9 mouse cellular contexts compared by ENCODE assay signal in genomic region chr11:118906824-118907470, GRCm38 (mm10). TPM values are rescaled to one million over a fixed set of nuclear protein-coding genes. Genes with fewer than 3 reads are reported as not detected.
DNase-seq lines count a peak whose midpoint lies in the region; ATAC-seq and TF ChIP-seq lines count a peak whose summit lies in the region.
"Had no signal": no experiment of that assay in that cellular context is flagged by ENCODE, and none has a peak within 500 bp of the region (broad histone marks: within the 10 kb centered on the region; RNA-seq: fewer than 3 reads in every experiment).

No protein-coding gene starts in this region.

- peaks cover 6% of the 10 kb centered on the region; the same call in 1 of the 2 replicates for H3K4me1 ChIP-seq in stomach, embryonic 14.5 days (ENCODE audit: control insufficient read depth, insufficient read depth, low read length)
- no peaks in the 10 kb centered on the region for H3K4me1 ChIP-seq in stomach, postnatal 0 days (replicated peaks; ENCODE audit: control insufficient read depth, insufficient read depth)
- H3K4me1 ChIP-seq in forebrain, embryonic 15.5 days: peaks cover 46% of the 10 kb centered on the region
- H3K4me1 ChIP-seq in limb, embryonic 12.5 days (replicated peaks): peaks cover 51% of the 10 kb centered on the region
- peaks cover 9% of the 10 kb centered on the region for H3K4me1 ChIP-seq in stomach, embryonic 15.5 days

- H3K4me3 ChIP-seq in stomach, embryonic 14.5 days (ENCODE audit: low read depth, low read length): peak overlapping the region; percentile 5; the same call in 1 of the 2 replicates
- no peak overlapping the region for H3K4me3 ChIP-seq in stomach, postnatal 0 days (ENCODE audit: low read depth, low read length)
- peak overlapping the region; percentile 80 for H3K4me3 ChIP-seq in forebrain, embryonic 15.5 days
- H3K4me3 ChIP-seq in limb, embryonic 12.5 days (replicated peaks): peak overlapping the region; percentile 60
- no peak overlapping the region for H3K4me3 ChIP-seq in stomach, embryonic 15.5 days (replicated peaks)

- H3K9me3 ChIP-seq in stomach, embryonic 14.5 days (ENCODE audit: control insufficient read depth, low read depth, low read length): no peaks in the 10 kb centered on the region
- no peaks in the 10 kb centered on the region for H3K9me3 ChIP-seq in stomach, postnatal 0 days (ENCODE audit: control insufficient read depth, low read length)
- no peaks in the 10 kb centered on the region for H3K9me3 ChIP-seq in forebrain, embryonic 15.5 days
- no peaks in the 10 kb centered on the region for H3K9me3 ChIP-seq in limb, embryonic 12.5 days
- no peaks in the 10 kb centered on the region for H3K9me3 ChIP-seq in stomach, embryonic 15.5 days

- no peaks in the 10 kb centered on the region for H3K36me3 ChIP-seq in stomach, embryonic 14.5 days (ENCODE audit: control insufficient read depth, insufficient read depth, low read length)
- H3K36me3 ChIP-seq in stomach, postnatal 0 days (ENCODE audit: control insufficient read depth, insufficient read depth, low read length): no peaks in the 10 kb centered on the region
- H3K36me3 ChIP-seq in forebrain, embryonic 15.5 days: no peaks in the 10 kb centered on the region
- no peaks in the 10 kb centered on the region for H3K36me3 ChIP-seq in limb, embryonic 12.5 days
- no peaks in the 10 kb centered on the region for H3K36me3 ChIP-seq in stomach, embryonic 15.5 days

- no peak overlapping the region for H3K4me2 ChIP-seq in stomach, embryonic 14.5 days (replicated peaks; ENCODE audit: low read depth, low read length)
- H3K4me2 ChIP-seq in stomach, postnatal 0 days (replicated peaks; ENCODE audit: low read depth): no peak overlapping the region
- H3K4me2 ChIP-seq in forebrain, embryonic 15.5 days (replicated peaks): peak overlapping the region; percentile 85
- H3K4me2 ChIP-seq in limb, embryonic 12.5 days: peak overlapping the region; percentile 100
- peak overlapping the region; percentile 16; the same call in 1 of the 2 replicates for H3K4me2 ChIP-seq in stomach, embryonic 15.5 days

- no peak for DNase-seq in stomach, postnatal 0 days (ENCODE audit: low spot score)
- no peak for DNase-seq in lung, postnatal 36 days
- DNase-seq in frontal cortex, postnatal 36 days (ENCODE audit: low spot score in 2 of 2): no peak
- DNase-seq: adrenal gland, postnatal 14 days had no signal

- no peak overlapping the region for H3K27ac ChIP-seq in stomach, embryonic 14.5 days (ENCODE audit: low read length)
- no peak overlapping the region for H3K27ac ChIP-seq in stomach, postnatal 0 days (replicated peaks)
- H3K27ac ChIP-seq in forebrain, embryonic 15.5 days (replicated peaks): peak overlapping the region; percentile 47; the same call in 1 of the 2 replicates
- H3K27ac ChIP-seq in limb, embryonic 12.5 days: no peak overlapping the region
- no peak overlapping the region for H3K27ac ChIP-seq in stomach, embryonic 15.5 days

- no peak for TF ChIP-seq CTCF in stomach, postnatal 0 days (IDR thresholded peaks at IDR 0.05; ENCODE audit: low read depth)

- no peak for ATAC-seq in stomach, embryonic 14.5 days (ENCODE audit: insufficient number of reproducible peaks, insufficient read depth, low FRiP score, low read depth)
- no peak for ATAC-seq in stomach, postnatal 0 days (ENCODE audit: low FRiP score, low TSS enrichment)
- no peak for ATAC-seq in forebrain, embryonic 15.5 days (replicated peaks)
- ATAC-seq in limb, embryonic 12.5 days (ENCODE audit: insufficient number of reproducible peaks, insufficient read depth, low FRiP score, low TSS enrichment, low read depth): no peak
- ATAC-seq in stomach, embryonic 15.5 days (ENCODE audit: insufficient read depth, low FRiP score, low read depth): no peak
- no peak for ATAC-seq in erythroid progenitor cell, adult 5-6 weeks (replicated peaks; ENCODE audit: low FRiP score, poor library complexity, severe bottlenecking)

- WGBS in stomach, embryonic 14.5 days: 6% methylated on average over 23 of the region's 23 CpGs
- WGBS in stomach, postnatal 0 days: 5% methylated on average over 23 of the region's 23 CpGs
- WGBS in forebrain, embryonic 15.5 days: 7% methylated on average over 22 of the region's 23 CpGs
- WGBS in limb, embryonic 12.5 days: 6% methylated on average over 22 of the region's 23 CpGs
- 10% methylated on average over 23 of the region's 23 CpGs for WGBS in stomach, embryonic 15.5 days

- TF ChIP-seq EP300 in stomach, postnatal 0 days (optimal IDR thresholded peaks at IDR 0.05): no peak

- no peak overlapping the region for H3K9ac ChIP-seq in stomach, embryonic 14.5 days (replicated peaks; ENCODE audit: low read depth, low read length)
- H3K9ac ChIP-seq in stomach, postnatal 0 days (ENCODE audit: low read length): no peak overlapping the region
- peak overlapping the region; percentile 88 for H3K9ac ChIP-seq in forebrain, embryonic 15.5 days (replicated peaks)
- no peak overlapping the region for H3K9ac ChIP-seq in limb, embryonic 12.5 days (replicated peaks)
- no peak overlapping the region for H3K9ac ChIP-seq in stomach, embryonic 15.5 days

- peaks cover 44% of the 10 kb centered on the region for H3K27me3 ChIP-seq in stomach, embryonic 14.5 days (ENCODE audit: control insufficient read depth, insufficient read depth, low read length)
- H3K27me3 ChIP-seq in stomach, postnatal 0 days (ENCODE audit: control insufficient read depth, insufficient read depth, low read length): peaks cover 26% of the 10 kb centered on the region; the same call in 1 of the 2 replicates
- no peaks in the 10 kb centered on the region for H3K27me3 ChIP-seq in forebrain, embryonic 15.5 days
- H3K27me3 ChIP-seq in limb, embryonic 12.5 days: peaks cover 74% of the 10 kb centered on the region
- peaks cover 71% of the 10 kb centered on the region for H3K27me3 ChIP-seq in stomach, embryonic 15.5 days (replicated peaks)

RNA-seq across cellular contexts. Expression of gene Rbfox3, which starts 4.5 kb away (rescaled TPM):
- polyA plus RNA-seq in stomach, embryonic 14.5 days (2014; fragmentation: Nextera tagmentation; extraction: Ambion mirVana): 1.2 and 2.5 TPM in 2 replicates
- polyA plus RNA-seq in stomach, postnatal 0 days (2015; fragmentation: Nextera tagmentation; extraction: Ambion mirVana): 0.76 and 0.85 TPM in 2 replicates
- 51.1 and 57.2 TPM in 2 replicates for polyA plus RNA-seq in forebrain, embryonic 15.5 days (2015; fragmentation: Nextera tagmentation; extraction: Ambion mirVana)
- polyA plus RNA-seq in limb, embryonic 12.5 days (2016; fragmentation: Nextera tagmentation; extraction: Ambion mirVana): 3.5 and 3.9 TPM in 2 replicates
- polyA plus RNA-seq in stomach, embryonic 15.5 days (2015; fragmentation: Nextera tagmentation; extraction: Ambion mirVana): 1.6 and 1.8 TPM in 2 replicates
- total RNA-seq in erythroid progenitor cell, adult 5-6 weeks (2015; ENCODE audit: low replicate concordance): not detected in 2 replicates
- not detected in 2 replicates for total RNA-seq in erythroid progenitor cell, adult 5-6 weeks (2017; ENCODE audit: low replicate concordance)

Comparison
In these comparisons a context has a peak if more than half of its experiments do, and no peak if none do; other contexts are left out.
1. H3K4me2 ChIP-seq: peak in forebrain, embryonic 15.5 days (single experiment), limb, embryonic 12.5 days (single experiment) and stomach, embryonic 15.5 days (single experiment); none in stomach, embryonic 14.5 days (single experiment) and stomach, postnatal 0 days (single experiment).
2. H3K4me3 ChIP-seq: peak in stomach, embryonic 14.5 days (single experiment), forebrain, embryonic 15.5 days (single experiment) and limb, embryonic 12.5 days (single experiment); none in stomach, postnatal 0 days (single experiment) and stomach, embryonic 15.5 days (single experiment).
3. RNA of gene Rbfox3, which starts 4.5 kb away (polyA plus RNA-seq): 51.1 to 57.2 TPM in forebrain, embryonic 15.5 days; 3.5 to 3.9 TPM in limb, embryonic 12.5 days, 1.6 to 1.8 TPM in stomach, embryonic 15.5 days, 1.2 to 2.5 TPM in stomach, embryonic 14.5 days and 0.76 to 0.85 TPM in stomach, postnatal 0 days; every median in the first group is over 10 times any median in the second.